Mouse (Mus musculus): ENCODE results near the gene Msantd4. TPM values are rescaled to one million over a fixed set of nuclear protein-coding genes. Genes with fewer than 3 reads are reported as not detected.
A peak's percentile ranks its signal among the peaks of the same experiment; 100 is the strongest.
"Not testable (repeated sequence)": the region's sequence is repeated elsewhere in the genome, so short reads cannot be mapped to it uniquely, and the experiment has no call there.

Gene Msantd4
- total RNA-seq (2021), result 10 to 100 TPM; 55.0 to 55.9 TPM
- long read RNA-seq, experiment 1, transcript Msantd4-202 (3 exons, 2,800 nt), result major isoform, 31 of 37 reads
- long read RNA-seq, experiment 1, partial matches to known transcripts, result 3 of 37 reads
- long read RNA-seq, experiment 1, other reads (novel, unspliced or antisense), result 2 of 37 reads
- long read RNA-seq, experiment 2, transcript Msantd4-201 (2 exons, 2,731 nt), result minor isoform, 5 of 32 reads
- long read RNA-seq, experiment 2, transcript Msantd4-202 (3 exons, 2,800 nt), result major isoform, 24 of 32 reads
- long read RNA-seq, experiment 2, partial matches to known transcripts, result 3 of 32 reads
- long read RNA-seq, experiment 2, other reads (novel, unspliced or antisense), result 0 of 32 reads

- peak; percentile 98 to 100 for DNase-seq (ENCODE audit: low spot score in 2 of 2)
- Histone ChIP-seq H3K4me3 (peak within 1 kb of the TSS; percentile 96), H3K27ac (peak within 1 kb of the TSS; percentile 99)
- TF ChIP-seq CTCF (conservative IDR thresholded peaks at IDR 0.05), result peak; percentile 37
Observed at GRCm38 (mm10) chr9:4375828-4376639, at the start of gene Msantd4. TSS of gene Msantd4 (plus strand) at chr9:4376562.

- no peak for TF ChIP-seq CTCF (conservative IDR thresholded peaks at IDR 0.05)
- no peak overlapping the region for H3K27ac ChIP-seq
- no peak for DNase-seq (ENCODE audit: low spot score in 2 of 2)
- no peak overlapping the region for H3K4me3 ChIP-seq
Observed at GRCm38 (mm10) chr9:4353163-4353562, 23.2 kb upstream of the Msantd4 start.

GRCm38 (mm10) chr9:4376640-4377120 is 318 bp downstream of the Msantd4 start:
- no peak for TF ChIP-seq CTCF (conservative IDR thresholded peaks at IDR 0.05)
- H3K27ac ChIP-seq, result peak overlapping the region; percentile 82

GRCm38 (mm10) chr9:4400801-4401200 is 24.4 kb downstream of the Msantd4 start:
- not testable (repeated sequence) for H3K4me3 ChIP-seq; DNase-seq (ENCODE audit: low spot score in 2 of 2); H3K27ac ChIP-seq

More at GRCm38 (mm10) chr9:4376640-4377120, 318 bp downstream of the Msantd4 start:
- peak overlapping the region; percentile 96 for H3K4me3 ChIP-seq
- no peak for DNase-seq (ENCODE audit: low spot score in 2 of 2)

Small RNA genes within 50 kb of the gene (microRNA-seq; reads per million reads assigned to microRNA genes)
- gene Gm23992, result 0 reads per million in 2 experiments

Other genes with a start within 250 kb of the Msantd4 start
- 10 to 100 TPM; 27.5 to 29.0 TPM for gene Aasdhppt, start 67.1 kb upstream of the Msantd4 start, total RNA-seq (2021)
- 10 to 100 TPM; 10.7 to 11.5 TPM for gene Kbtbd3, start 66.7 kb upstream of the Msantd4 start, total RNA-seq (2021)